ENCODE assay signal across 14 mouse cellular contexts in genomic region chr8:92801231-92801630, GRCm38 (mm10). TPM values are rescaled to one million over a fixed set of nuclear protein-coding genes. Genes with fewer than 3 reads are reported as not detected.
A peak's percentile ranks its signal among the peaks of the same experiment; 100 is the strongest.
DNase-seq lines count a peak whose midpoint lies in the region; ATAC-seq and TF ChIP-seq lines count a peak whose summit lies in the region.
"Had no signal": no experiment of that assay in that cellular context is flagged by ENCODE, and none has a peak within 500 bp of the region (broad histone marks: within the 10 kb centered on the region; RNA-seq: fewer than 3 reads in every experiment).

No protein-coding gene starts in this region.

- no peak overlapping the region for H3K4me3 ChIP-seq in lung, postnatal 0 days (ENCODE audit: low read depth, low read length)
- no peak overlapping the region for H3K4me3 ChIP-seq in stomach, postnatal 0 days (ENCODE audit: low read depth, low read length)
- H3K4me3 ChIP-seq in forebrain, embryonic 16.5 days (replicated peaks; ENCODE audit: low read length): no peak overlapping the region
- H3K4me3 ChIP-seq: forebrain, embryonic 12.5 days; hindbrain, embryonic 10.5 days; liver, embryonic 12.5 days had no signal

- H3K9me3 ChIP-seq in lung, postnatal 0 days (ENCODE audit: low read length): no peaks in the 10 kb centered on the region
- H3K9me3 ChIP-seq in stomach, postnatal 0 days (ENCODE audit: control insufficient read depth, low read length): no peaks in the 10 kb centered on the region
- H3K9me3 ChIP-seq in forebrain, embryonic 16.5 days (ENCODE audit: control insufficient read depth, low read length): no peaks in the 10 kb centered on the region
- H3K9me3 ChIP-seq: forebrain, embryonic 12.5 days; hindbrain, embryonic 10.5 days; liver, embryonic 12.5 days had no signal

- no peak overlapping the region for H3K4me2 ChIP-seq in lung, postnatal 0 days (replicated peaks; ENCODE audit: low read depth, low read length)
- no peak overlapping the region for H3K4me2 ChIP-seq in stomach, postnatal 0 days (replicated peaks; ENCODE audit: low read depth)
- no peak overlapping the region for H3K4me2 ChIP-seq in forebrain, embryonic 16.5 days (ENCODE audit: low read length)
- H3K4me2 ChIP-seq: forebrain, embryonic 12.5 days; liver, embryonic 12.5 days had no signal

- intact Hi-C loops in heart, postnatal 36 days (cut with DNase I): no loop called here

- WGBS in lung, postnatal 0 days: 45% methylated on average over 8 of the region's 8 CpGs
- 39% methylated on average over 8 of the region's 8 CpGs for WGBS in stomach, postnatal 0 days
- 63% methylated on average over 8 of the region's 8 CpGs for WGBS in forebrain, embryonic 16.5 days

- DNase-seq in heart, adult 11 months: peak; percentile 88
- DNase-seq in heart, postnatal 36 days: no peak
- peak; percentile 91 for DNase-seq in lung, postnatal 0 days (ENCODE audit: low spot score)
- no peak for DNase-seq in lung, postnatal 14 days
- DNase-seq in fibroblast of lung, adult 2 months (ENCODE audit: low read depth): peak; percentile 56
- no peak for DNase-seq in stomach, postnatal 0 days (ENCODE audit: low spot score)
- DNase-seq in kidney, postnatal 10 days: no peak
- DNase-seq: cerebellum, adult 9-11 months; kidney, postnatal 4 days had no signal

- no peaks in the 10 kb centered on the region for H3K36me3 ChIP-seq in lung, postnatal 0 days (ENCODE audit: insufficient read depth, low read length)
- no peaks in the 10 kb centered on the region for H3K36me3 ChIP-seq in stomach, postnatal 0 days (ENCODE audit: control insufficient read depth, insufficient read depth, low read length)
- no peaks in the 10 kb centered on the region for H3K36me3 ChIP-seq in forebrain, embryonic 16.5 days (ENCODE audit: control insufficient read depth, insufficient read depth)
- H3K36me3 ChIP-seq: forebrain, embryonic 12.5 days; hindbrain, embryonic 10.5 days; liver, embryonic 12.5 days had no signal

- no peaks in the 10 kb centered on the region for H3K27me3 ChIP-seq in lung, postnatal 0 days (replicated peaks; ENCODE audit: insufficient read depth, low read length)
- no peaks in the 10 kb centered on the region for H3K27me3 ChIP-seq in stomach, postnatal 0 days (ENCODE audit: control insufficient read depth, insufficient read depth, low read length)
- no peaks in the 10 kb centered on the region for H3K27me3 ChIP-seq in forebrain, embryonic 16.5 days (replicated peaks; ENCODE audit: control insufficient read depth, insufficient read depth, low read length)
- H3K27me3 ChIP-seq: forebrain, embryonic 12.5 days; liver, embryonic 12.5 days had no signal

- peak; percentile 79 for ATAC-seq in lung, postnatal 0 days
- no peak for ATAC-seq in stomach, postnatal 0 days (ENCODE audit: low FRiP score, low TSS enrichment)
- no peak for ATAC-seq in forebrain, embryonic 16.5 days
- ATAC-seq: intestine, embryonic 16.5 days; liver, embryonic 12.5 days had no signal

- H3K9ac ChIP-seq in lung, postnatal 0 days (replicated peaks; ENCODE audit: low read depth): no peak overlapping the region
- H3K9ac ChIP-seq in stomach, postnatal 0 days (ENCODE audit: low read length): no peak overlapping the region
- H3K9ac ChIP-seq in forebrain, embryonic 16.5 days (replicated peaks; ENCODE audit: low read depth, low read length): no peak overlapping the region
- H3K9ac ChIP-seq: forebrain, embryonic 12.5 days; liver, embryonic 12.5 days had no signal

- no peaks in the 10 kb centered on the region for H3K4me1 ChIP-seq in lung, postnatal 0 days (ENCODE audit: insufficient read depth, low read depth, low read length)
- H3K4me1 ChIP-seq in stomach, postnatal 0 days (replicated peaks; ENCODE audit: control insufficient read depth, insufficient read depth): no peaks in the 10 kb centered on the region
- 0 out of 2 replicates have a peak, but pooled peaks cover 2% of the 10 kb centered on the region for H3K4me1 ChIP-seq in forebrain, embryonic 16.5 days (replicated peaks; ENCODE audit: control insufficient read depth, insufficient read depth, low read length)
- H3K4me1 ChIP-seq: forebrain, embryonic 12.5 days; liver, embryonic 12.5 days had no signal

- peak; percentile 82 for TF ChIP-seq EP300 in lung, postnatal 0 days (IDR thresholded peaks at IDR 0.05)
- peak; percentile 87 for TF ChIP-seq EP300 in stomach, postnatal 0 days (optimal IDR thresholded peaks at IDR 0.05)

- no peak overlapping the region for H3K27ac ChIP-seq in lung, postnatal 0 days (ENCODE audit: low read length)
- H3K27ac ChIP-seq in stomach, postnatal 0 days (replicated peaks): no peak overlapping the region
- no peak overlapping the region for H3K27ac ChIP-seq in forebrain, embryonic 16.5 days (ENCODE audit: low read length)
- H3K27ac ChIP-seq: forebrain, embryonic 12.5 days; hindbrain, embryonic 10.5 days; liver, embryonic 12.5 days had no signal

- TF ChIP-seq CTCF in lung, postnatal 0 days (IDR thresholded peaks at IDR 0.05): peak; percentile 22; the same call in 1 of the 2 replicates
- no peak for TF ChIP-seq CTCF in stomach, postnatal 0 days (IDR thresholded peaks at IDR 0.05; ENCODE audit: low read depth)

RNA-seq across cellular contexts. Expression of gene Mmp2, which starts 25.9 kb away (rescaled TPM):
- 10 to 100 TPM; 86.1 to 91.7 TPM for total RNA-seq in heart, postnatal 36 days (2021)
- polyA plus RNA-seq in lung, postnatal 0 days (2015; fragmentation: Nextera tagmentation; extraction: Ambion mirVana): 161 and 195 TPM in 2 replicates
- 80.4 and 98.8 TPM in 2 replicates for polyA plus RNA-seq in stomach, postnatal 0 days (2015; fragmentation: Nextera tagmentation; extraction: Ambion mirVana)
- polyA plus RNA-seq in forebrain, embryonic 16.5 days (2015; fragmentation: Nextera tagmentation; extraction: Ambion mirVana): 10.3 and 16.8 TPM in 2 replicates

RNA-seq across cellular contexts. Expression of gene Lpcat2, which starts 53.9 kb away (rescaled TPM):
- 1 to 10 TPM; 1.2 to 1.6 TPM for total RNA-seq in heart, postnatal 36 days (2021)
- 7.6 and 9.4 TPM in 2 replicates for polyA plus RNA-seq in lung, postnatal 0 days (2015; fragmentation: Nextera tagmentation; extraction: Ambion mirVana)
- polyA plus RNA-seq in stomach, postnatal 0 days (2015; fragmentation: Nextera tagmentation; extraction: Ambion mirVana): 13.6 and 15.4 TPM in 2 replicates
- polyA plus RNA-seq in forebrain, embryonic 16.5 days (2015; fragmentation: Nextera tagmentation; extraction: Ambion mirVana): 5.5 and 7.3 TPM in 2 replicates

Comparison
In these comparisons a context has a peak if more than half of its experiments do, and no peak if none do; other contexts are left out.
1. DNase-seq: peak in heart, adult 11 months (single experiment), lung, postnatal 0 days (single experiment) and fibroblast of lung, adult 2 months (single experiment); none in heart, postnatal 36 days (0 of 2), lung, postnatal 14 days (single experiment), stomach, postnatal 0 days (single experiment) and kidney, postnatal 10 days (single experiment).